Mouse (Mus musculus) hematopoietic stem cell, adult 5-6 weeks (primary cell): ENCODE data around the gene Pakap. TPM values are rescaled to one million over a fixed set of nuclear protein-coding genes. Genes with fewer than 3 reads are reported as not detected.
A peak's percentile ranks its signal among the peaks of the same experiment; 100 is the strongest.

Experiments
- ATAC-seq, 2 experiments: fragments of 125-278 bp in 1 of 2; replicated peaks in 1 of 2; 2 replicates each; pipeline ENCODE4 v1.8.0; 2016 to 2017; ENCODE audit warnings: inconsistent platforms in 2 of 2, mild to moderate bottlenecking in 2 of 2, moderate number of reproducible peaks in 2 of 2, low read depth in 1 of 2, moderate TSS enrichment in 1 of 2; ENCODE audit not compliant: low FRiP score in 2 of 2, poor library complexity in 2 of 2, severe bottlenecking in 2 of 2, insufficient read depth in 1 of 2, low TSS enrichment in 1 of 2
- total RNA-seq: library from RNA; stranded (forward); fragments of 172-1452, 232-1000 nt; gene quantifications from 2 replicates; pipeline ENCODE4 v1.2.3, GENCODE M21; 2017

Gene Pakap
- total RNA-seq, 1 experiment from 2014 or later: not detected

DNA sequence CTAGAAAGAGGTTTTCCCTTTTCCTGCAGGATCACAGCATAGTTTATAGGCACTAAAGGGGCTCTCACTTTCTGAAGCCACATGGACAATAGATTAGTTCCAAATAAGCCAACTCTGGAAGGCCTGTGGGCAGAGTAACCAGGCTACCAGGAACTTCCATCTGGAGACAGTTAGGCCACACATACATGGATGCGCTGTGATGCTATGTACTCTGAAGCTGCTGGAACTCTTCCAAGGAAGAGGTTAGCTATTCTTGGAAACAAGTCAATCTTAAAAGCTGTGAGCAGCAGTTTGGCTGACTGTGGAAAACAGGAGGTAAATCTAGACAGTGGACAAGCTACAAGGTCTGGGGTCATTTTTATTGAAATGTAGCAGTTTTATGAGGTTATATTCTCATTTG, 196.4 kb downstream of the Pakap start:
- no peak for ATAC-seq

DNA sequence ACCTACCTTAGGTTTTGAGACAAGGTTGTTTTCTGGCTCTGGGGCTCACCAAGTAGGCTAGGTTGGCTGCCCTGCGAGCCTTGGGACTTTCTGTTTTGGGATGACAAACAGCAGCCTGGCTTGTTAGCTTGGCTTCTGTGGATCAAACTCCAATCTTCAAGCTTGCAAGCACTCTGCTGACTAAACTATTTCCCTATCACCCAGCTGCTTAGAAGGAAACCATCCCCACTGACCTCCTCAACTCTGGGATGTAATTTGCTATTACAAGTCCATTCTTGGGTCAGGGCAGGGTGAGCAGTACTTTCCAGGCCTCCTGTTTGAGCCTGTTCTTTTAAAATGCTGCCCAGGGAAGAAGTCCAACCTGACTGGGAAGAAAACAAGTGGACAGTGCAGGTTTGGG, 196.9 kb downstream of the Pakap start:
- no peak for ATAC-seq

GRCm38 (mm10) chr4:57765806-57766205, 197.8 kb downstream of the Pakap start:
- no peak for ATAC-seq

- no peak for ATAC-seq
These were observed 201.0 kb downstream of the Pakap start for GRCm38 (mm10) chr4:57769007-57769406.

DNA sequence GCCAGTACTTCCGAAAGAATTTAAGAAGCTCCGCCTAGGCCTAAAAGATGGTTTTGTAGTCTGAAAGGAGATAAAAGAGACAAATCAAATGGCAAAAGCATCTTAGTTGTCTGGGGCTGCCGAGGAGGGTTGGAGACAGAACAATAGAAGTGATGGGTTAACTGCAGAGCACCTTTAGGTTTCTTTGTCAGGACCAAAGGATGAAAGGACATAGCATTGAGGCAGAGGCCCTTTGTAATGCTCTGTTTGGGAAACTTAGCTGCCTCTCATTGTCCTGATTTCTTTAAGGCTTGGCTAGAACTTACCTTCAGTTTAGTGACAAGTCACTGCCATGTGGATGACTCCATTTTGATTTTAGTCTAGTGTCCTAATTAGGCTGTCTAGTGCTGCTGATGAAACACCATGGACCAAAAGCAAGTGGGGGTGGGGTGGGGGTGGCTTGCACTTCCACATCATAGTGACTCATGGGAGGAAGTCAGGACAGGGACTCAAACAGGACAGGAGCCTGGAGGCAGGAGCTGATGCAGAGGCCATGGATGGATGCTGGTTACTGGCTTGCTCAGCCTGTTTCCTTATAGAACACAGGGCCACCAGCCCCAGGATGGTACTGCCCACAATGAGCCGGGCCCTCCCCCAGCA, 202.3 kb downstream of the Pakap start:
- no peak for ATAC-seq

- no peak for ATAC-seq
These were observed 203.7 kb downstream of the Pakap start for GRCm38 (mm10) chr4:57771558-57772219.

DNA sequence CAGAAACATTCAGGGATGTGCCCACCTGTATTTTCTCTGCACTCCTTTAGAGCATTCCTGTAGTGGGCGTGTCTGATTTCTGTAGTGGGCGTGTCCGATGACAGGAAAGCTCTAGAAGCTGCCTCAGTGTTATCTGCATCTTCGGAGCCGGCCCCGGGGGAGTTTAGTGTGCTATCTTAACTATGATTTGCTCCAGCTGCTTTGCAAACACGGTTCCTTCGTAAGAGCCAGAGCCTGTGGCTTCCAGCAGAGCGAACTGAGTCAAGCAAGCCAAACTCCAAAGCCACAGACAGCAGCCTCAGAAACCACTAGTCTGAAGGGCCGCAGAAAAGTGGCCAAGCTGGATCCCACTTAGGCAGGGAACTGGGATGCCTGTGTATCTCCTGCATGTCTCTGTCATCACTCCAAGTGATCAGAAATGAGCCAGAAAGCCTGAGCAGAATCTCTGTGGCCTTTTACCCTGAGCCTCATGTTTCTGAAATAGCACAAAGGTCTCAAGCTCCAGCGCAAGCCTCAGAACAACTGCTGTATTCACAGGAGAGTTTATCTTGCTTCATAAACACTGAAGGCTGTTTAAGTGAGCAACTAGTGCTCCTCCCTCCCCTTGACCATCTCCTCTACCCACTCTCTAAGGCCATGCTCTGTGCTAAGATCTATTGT, 205.0 kb downstream of the Pakap start:
- ATAC-seq: no peak

DNA sequence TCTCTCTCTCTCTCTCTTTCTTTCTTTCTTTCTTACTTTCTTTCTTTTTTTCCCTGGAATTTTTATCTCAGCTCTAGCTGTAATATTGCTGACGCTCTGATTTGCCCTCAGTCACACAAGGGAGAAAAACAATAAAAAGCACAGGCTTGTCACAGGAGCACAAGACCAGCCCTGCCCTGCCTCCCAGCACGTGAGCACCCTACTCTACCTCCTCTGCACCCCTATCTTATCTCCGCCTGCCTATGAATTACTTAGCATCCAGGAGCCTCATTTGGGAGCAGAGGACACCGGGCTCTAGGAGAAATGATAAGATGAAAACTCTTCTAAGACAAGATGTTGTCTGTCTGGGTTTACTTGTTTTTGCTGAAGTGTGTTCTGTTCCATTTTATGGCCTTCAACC, 206.5 kb downstream of the Pakap start:
- no peak for ATAC-seq

GRCm38 (mm10) chr4:57775582-57775981, 207.6 kb downstream of the Pakap start:
- ATAC-seq: no peak

- no peak for ATAC-seq
These were observed 212.4 kb downstream of the Pakap start for GRCm38 (mm10) chr4:57780403-57780802.

- no peak for ATAC-seq
These were observed 213.1 kb downstream of the Pakap start for GRCm38 (mm10) chr4:57780833-57781641.

- peak; percentile 63 to 68 for ATAC-seq
These were observed 214.0 kb downstream of the Pakap start for GRCm38 (mm10) chr4:57781994-57782393.

DNA sequence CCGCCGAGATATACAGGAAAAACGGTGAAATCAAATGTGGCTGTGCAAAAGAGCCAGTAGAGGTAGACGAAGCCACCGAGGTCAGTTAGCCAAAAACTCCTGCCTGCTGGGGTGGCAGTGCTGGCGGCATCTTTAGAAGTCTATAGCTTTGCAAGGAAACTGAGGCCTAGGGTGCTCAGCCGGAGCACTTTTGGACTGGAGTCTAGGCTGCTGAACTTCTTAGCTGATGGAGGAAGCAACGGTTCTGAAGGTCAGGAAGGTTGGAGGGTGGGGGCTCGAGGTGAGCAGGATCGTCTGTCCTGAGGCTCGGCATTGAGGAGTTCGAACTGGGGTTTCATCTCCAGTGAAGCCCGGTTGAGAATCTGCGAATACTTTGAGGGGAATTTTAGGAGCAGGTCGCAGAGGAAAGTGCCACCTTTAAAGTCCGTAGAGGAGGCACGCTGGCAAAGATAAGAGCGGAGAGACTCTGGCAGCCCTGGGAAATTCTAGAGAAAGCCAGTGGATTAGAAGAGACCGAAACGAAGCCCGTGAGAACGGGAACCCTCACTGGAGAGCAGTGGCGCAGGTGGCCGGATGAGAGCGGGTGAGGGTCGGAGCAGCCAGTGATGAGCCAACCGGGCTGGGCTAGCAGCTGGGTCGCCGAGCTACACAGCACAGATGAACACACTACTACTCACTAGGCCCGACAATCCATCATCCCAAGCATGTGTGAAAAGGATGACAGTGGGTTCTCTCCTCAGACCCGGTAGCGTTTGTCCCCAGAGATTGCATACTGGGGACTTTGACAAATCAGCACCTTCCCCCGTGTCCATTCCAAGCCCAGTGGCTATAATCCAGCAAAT, 214.8 kb downstream of the Pakap start:
- peak; percentile 47 to 60; a peak in 3 of 4 replicates for ATAC-seq

DNA sequence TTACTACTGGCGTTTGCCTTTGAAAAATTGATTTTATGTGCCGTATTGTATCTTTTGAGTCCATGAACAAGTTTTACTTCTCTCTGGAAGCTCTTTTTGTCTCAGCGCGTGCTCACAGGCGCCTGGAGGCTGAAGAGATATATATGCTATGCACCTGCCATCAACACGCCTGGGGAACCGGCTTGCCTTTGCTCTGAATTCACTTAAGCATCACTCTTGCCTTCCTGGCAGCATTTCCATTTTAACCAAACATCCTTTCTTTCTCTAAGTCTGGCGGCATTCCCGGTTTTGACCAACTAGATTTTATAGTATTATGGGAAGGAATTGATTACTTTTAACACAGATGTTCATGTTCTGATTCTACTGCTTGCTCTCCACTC, 215.4 kb downstream of the Pakap start:
- no peak for ATAC-seq

GRCm38 (mm10) chr4:57783853-57784600, 216.0 kb downstream of the Pakap start:
- no peak for ATAC-seq

DNA sequence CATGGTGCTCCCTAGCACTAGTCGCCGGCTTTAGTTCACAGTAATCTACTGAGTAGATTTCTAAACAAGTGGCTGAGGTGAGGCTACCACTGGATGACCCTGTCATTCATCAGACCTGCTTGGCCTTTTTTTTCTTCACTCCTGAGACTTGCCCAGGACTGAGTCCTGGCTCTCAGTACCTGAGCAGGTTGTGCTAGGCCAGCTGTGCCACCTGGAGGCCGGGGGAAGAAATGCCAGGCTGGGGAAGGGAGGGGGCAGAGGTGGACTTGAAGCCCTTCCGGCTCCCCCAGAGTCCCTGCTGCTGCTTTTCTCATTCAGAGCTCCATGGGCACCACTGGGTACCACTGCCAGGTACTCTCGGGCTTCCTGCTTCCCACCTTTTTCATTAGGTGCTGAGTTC, 220.7 kb downstream of the Pakap start:
- ATAC-seq: peak in 1 of 2 experiments; percentile 46; a peak in 1 of 4 replicates
